Mouse (Mus musculus): Measurements from ENCODE around the gene Cntfr. TPM values are rescaled to one million over a fixed set of nuclear protein-coding genes. Genes with fewer than 3 reads are reported as not detected.
A peak's percentile ranks its signal among the peaks of the same experiment; 100 is the strongest.
"Not testable (repeated sequence)": the region's sequence is repeated elsewhere in the genome, so short reads cannot be mapped to it uniquely, and the experiment has no call there.

Gene Cntfr
- polyA plus RNA-seq (2015; fragmentation: Nextera tagmentation; extraction: Ambion mirVana): 5.1 and 6.4 TPM in 2 replicates

DNA sequence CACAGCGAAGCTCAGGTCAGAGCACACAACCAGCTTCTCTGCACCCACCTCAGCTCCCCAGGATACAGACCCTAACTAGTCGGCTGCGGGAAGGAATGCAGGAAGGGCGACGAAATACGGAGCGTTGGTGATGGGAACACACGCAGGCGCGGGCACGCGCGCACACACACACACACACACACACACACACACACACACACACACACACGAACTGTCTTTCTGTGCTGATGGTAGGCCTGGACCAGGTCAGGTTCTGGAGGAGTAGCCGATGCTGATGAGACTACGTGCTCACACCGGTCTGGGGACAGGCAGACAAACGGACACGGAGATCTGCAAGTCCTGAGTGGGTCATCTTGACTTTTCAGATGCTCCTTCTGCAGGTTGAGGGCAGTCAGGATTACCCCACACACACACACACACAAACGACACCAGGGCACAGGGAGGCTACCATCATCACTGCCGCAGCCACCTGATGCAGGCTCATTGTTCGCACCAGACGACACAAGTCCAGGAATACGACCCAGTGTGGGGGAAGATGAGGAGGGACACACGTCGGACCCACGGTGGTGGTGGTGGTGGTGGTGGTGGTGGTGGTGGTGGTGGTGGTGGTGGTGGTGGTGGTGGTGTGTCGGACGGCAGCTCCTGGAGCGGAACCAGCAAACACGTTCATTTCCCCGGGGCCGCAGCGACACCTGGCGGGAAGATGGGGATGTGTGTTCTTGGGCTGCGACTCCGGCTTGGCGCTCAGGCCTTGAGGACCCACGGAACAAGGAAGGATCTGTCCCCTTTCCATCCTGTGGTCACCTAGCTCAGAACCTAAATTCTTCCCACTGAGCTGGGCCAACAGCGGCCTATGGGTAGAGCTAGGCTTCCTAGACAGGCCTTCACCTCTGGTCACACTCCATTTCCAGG lies at the start of gene Cntfr:
Gene Cntfr (minus strand): TSS at position 160 of the 912 bp plus-strand sequence.
- WGBS: 9% methylated on average over 35 of the region's 40 CpGs
- not testable (repeated sequence) for H3K9ac ChIP-seq; H3K36me3 ChIP-seq; H3K27ac ChIP-seq; H3K4me3 ChIP-seq (replicated peaks); H3K27me3 ChIP-seq (replicated peaks); H3K9me3 ChIP-seq; ATAC-seq; H3K4me1 ChIP-seq (replicated peaks)
- H3K4me2 ChIP-seq (replicated peaks): peak within 1 kb of the TSS; percentile 36

DNA sequence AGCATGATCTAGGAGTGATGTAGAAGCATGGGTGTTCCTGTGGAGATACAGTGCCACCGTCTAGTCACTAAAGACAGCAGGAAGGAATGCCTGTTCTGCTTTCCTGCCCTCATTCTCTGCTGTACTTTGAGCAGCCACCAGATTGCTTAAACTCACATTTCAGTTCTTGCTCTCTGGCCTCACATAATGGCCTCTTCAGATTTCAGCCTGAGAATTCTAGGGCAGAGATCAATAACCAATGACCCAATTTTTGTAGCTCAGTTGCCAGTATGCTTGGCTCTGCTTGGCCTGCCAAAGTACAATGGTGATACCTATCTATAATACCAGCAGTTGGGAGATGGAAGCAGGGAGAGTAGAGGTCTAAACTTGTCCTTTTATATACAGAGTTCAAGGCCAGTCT lies 48.1 kb upstream of the Cntfr start:
- H3K4me2 ChIP-seq (replicated peaks): no peak overlapping the region

DNA sequence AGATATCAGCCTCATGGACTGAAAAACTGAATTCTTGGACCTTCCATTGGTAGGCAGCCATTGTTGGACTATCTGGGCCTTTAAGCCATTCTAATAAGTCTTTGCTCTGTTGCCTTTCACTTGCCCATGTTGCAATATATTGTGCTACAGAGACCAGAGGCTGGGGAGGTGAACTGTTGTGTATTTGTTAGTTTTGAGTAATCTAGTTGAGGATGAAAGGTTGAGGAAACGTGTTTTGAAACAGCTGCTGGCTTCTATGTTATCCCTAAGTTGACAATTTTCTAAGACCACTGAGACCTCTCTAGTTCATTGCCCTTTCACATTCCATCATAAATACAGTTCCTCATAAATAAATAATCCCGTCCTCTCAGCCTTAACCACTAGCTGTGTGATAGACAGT lies 47.2 kb upstream of the Cntfr start:
- no peak overlapping the region for H3K9ac ChIP-seq
- no peaks in the 10 kb centered on the region; the same call in 1 of the 2 replicates for H3K9me3 ChIP-seq
- 0 out of 2 replicates have a peak, but pooled peaks cover 3% of the 10 kb centered on the region for H3K36me3 ChIP-seq
- H3K4me3 ChIP-seq (replicated peaks): no peak overlapping the region
- no peak overlapping the region for H3K4me2 ChIP-seq (replicated peaks)
- ATAC-seq: no peak
- no peaks in the 10 kb centered on the region for H3K27me3 ChIP-seq (replicated peaks)
- peaks cover 13% of the 10 kb centered on the region for H3K4me1 ChIP-seq (replicated peaks)
- no peak overlapping the region for H3K27ac ChIP-seq
- 52% methylated on average over 2 of the region's 2 CpGs for WGBS

More for the DNA sequence above, 48.1 kb upstream of the Cntfr start:
- Histone ChIP-seq H3K27ac (no peak overlapping the region), H3K4me1 (replicated peaks) (peaks cover 4% of the 10 kb centered on the region), H3K36me3 (no peaks in the 10 kb centered on the region), H3K4me3 (replicated peaks) (no peak overlapping the region), H3K9ac (no peak overlapping the region), H3K27me3 (replicated peaks) (no peaks in the 10 kb centered on the region), H3K9me3 (no peaks in the 10 kb centered on the region; the same call in 1 of the 2 replicates)
- 76% methylated on average over 1 of the region's 1 CpGs for WGBS
- ATAC-seq: no peak

- Histone ChIP-seq H3K9me3 (no peaks in the 10 kb centered on the region), H3K4me3 (replicated peaks) (peak overlapping the region; percentile 81), H3K27ac (peak overlapping the region; percentile 87), H3K36me3 (0 out of 2 replicates have a peak, but pooled peaks cover 4% of the 10 kb centered on the region), H3K4me2 (replicated peaks) (peak overlapping the region; percentile 88), H3K9ac (peak overlapping the region; percentile 83), H3K4me1 (replicated peaks) (peaks cover 13% of the 10 kb centered on the region), H3K27me3 (replicated peaks) (no peaks in the 10 kb centered on the region)
- WGBS: under 1% methylated on average over 27 of the region's 27 CpGs
- peak; percentile 97 for ATAC-seq
Measured at GRCm38 (mm10) chr4:41741158-41741560, 44.3 kb upstream of the Cntfr start.

GRCm38 (mm10) chr4:41740380-41741157 lies 43.7 kb upstream of the Cntfr start:
- H3K4me1 ChIP-seq (replicated peaks): peaks cover 13% of the 10 kb centered on the region
- WGBS: under 1% methylated on average over 47 of the region's 48 CpGs
- H3K4me2 ChIP-seq (replicated peaks): peak overlapping the region; percentile 88
- peak overlapping the region; percentile 81 for H3K4me3 ChIP-seq (replicated peaks)
- peak overlapping the region; percentile 83 for H3K9ac ChIP-seq
- 0 out of 2 replicates have a peak, but pooled peaks cover 4% of the 10 kb centered on the region for H3K36me3 ChIP-seq
- peak; percentile 84 for ATAC-seq
- H3K27me3 ChIP-seq (replicated peaks): no peaks in the 10 kb centered on the region
- H3K27ac ChIP-seq: peak overlapping the region; percentile 87
- H3K9me3 ChIP-seq: no peaks in the 10 kb centered on the region

- H3K27me3 ChIP-seq (replicated peaks): no peaks in the 10 kb centered on the region
- no peak overlapping the region for H3K9ac ChIP-seq
- H3K4me3 ChIP-seq (replicated peaks): no peak overlapping the region
- 97% methylated on average over 13 of the region's 13 CpGs for WGBS
- H3K36me3 ChIP-seq: 0 out of 2 replicates have a peak, but pooled peaks cover 4% of the 10 kb centered on the region
- no peak overlapping the region for H3K27ac ChIP-seq
- no peaks in the 10 kb centered on the region for H3K9me3 ChIP-seq
- ATAC-seq: no peak
- H3K4me1 ChIP-seq (replicated peaks): peaks cover 13% of the 10 kb centered on the region
- peak overlapping the region; percentile 88; the same call in 1 of the 2 replicates for H3K4me2 ChIP-seq (replicated peaks)
Measured at GRCm38 (mm10) chr4:41739260-41739659, 42.4 kb upstream of the Cntfr start.

DNA sequence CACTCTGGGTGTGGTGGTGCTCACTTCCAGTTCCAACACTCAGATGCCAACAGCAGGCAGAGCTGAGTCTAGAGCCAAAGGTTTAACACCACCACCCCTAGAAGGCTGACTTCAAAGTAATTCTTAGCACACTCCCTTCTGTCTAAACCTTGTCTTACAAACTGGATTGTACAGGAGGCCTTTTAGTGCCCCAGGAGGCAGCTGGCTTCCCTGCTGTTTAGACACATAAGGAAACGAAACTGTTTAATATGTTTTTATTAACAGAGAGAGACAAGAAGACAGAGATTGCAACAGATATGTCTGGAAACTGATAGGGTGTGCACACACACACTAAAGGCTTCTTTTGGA lies 41.3 kb upstream of the Cntfr start:
- Histone ChIP-seq H3K4me2 (replicated peaks) (no peak overlapping the region), H3K27me3 (replicated peaks) (0 out of 2 replicates have a peak, but pooled peaks cover 2% of the 10 kb centered on the region), H3K4me1 (replicated peaks) (peaks cover 13% of the 10 kb centered on the region), H3K27ac (0 out of 2 replicates have a peak overlapping the region, but pooled peaks have one; percentile 17), H3K36me3 (0 out of 2 replicates have a peak, but pooled peaks cover 4% of the 10 kb centered on the region), H3K9me3 (no peaks in the 10 kb centered on the region), H3K4me3 (replicated peaks) (no peak overlapping the region), H3K9ac (no peak overlapping the region)
- ATAC-seq: no peak
- WGBS: 59% methylated on average over 1 of the region's 1 CpGs

DNA sequence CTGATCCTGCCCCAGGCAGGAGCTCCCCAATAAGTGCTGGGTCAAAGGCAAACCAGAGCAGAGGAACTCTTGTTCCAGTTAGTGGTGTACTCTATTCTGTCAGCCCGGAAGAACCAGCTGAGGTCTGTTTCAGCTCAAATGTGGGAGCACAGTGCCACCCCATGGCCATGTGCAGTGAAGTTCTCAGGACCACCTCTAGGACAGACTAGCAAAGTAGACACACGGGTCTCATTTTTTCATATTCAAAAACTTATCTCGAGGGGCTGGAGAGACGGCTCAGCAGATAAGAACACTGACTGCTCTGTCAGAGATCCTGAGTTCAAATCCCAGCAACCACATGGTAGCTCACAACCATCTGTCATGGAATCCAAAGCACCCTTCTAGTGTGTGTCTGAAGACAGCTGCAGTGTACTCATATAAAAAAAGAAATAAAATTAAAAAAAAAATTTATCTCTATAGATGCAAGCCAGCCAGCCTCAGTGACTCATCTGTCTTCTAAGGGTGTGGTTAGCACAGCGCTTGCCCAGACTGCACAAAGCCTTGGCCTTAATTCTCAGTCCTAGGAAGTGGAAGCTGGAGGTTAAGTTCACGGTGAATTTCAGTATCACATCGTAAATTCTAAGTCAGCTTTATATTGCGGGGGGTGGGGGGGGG lies 40.8 kb upstream of the Cntfr start:
- no peak for ATAC-seq

DNA sequence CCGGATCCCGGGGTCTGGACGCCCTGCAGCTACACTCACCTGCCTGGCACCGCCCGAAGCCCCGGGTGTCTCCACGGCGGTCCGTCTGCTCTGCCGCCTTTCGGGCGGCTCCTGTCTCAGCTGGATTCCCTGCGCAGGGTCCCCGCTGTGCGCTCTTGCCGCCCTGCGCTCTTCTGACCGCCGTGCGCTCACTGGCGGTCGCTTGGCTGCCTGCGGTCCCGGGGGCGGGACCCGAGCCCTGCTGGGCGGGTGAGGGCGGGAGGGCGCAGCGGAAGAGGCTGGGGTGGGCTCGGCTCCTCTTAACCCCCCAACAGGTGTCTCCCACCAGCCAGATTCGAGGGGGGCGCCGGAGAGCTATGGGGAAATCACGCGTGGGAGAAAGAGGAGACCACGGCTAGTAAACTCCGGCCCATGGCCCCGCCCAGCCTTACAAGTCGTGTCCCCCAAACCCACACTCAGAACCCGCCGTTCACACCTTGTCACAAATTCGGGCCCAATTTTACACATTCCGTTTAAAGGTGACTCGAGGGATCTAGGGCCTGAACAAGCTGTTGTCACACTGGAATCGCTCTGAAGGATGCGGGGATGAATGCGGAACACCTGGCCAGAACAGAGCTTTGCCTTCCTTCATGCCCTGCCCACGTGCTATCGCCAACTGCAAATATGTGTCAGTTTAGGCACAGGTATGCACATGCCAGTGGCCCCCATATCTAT lies 34.3 kb upstream of the Cntfr start, which contains the start of gene Arid3c:
Gene Arid3c (minus strand): TSS at position 91 of the 714 bp plus-strand sequence.
- peak; percentile 59; the same call in 1 of the 2 replicates for ATAC-seq
- H3K9ac ChIP-seq: 0 out of 2 replicates have a peak within 1 kb of the TSS, but pooled peaks have one; percentile 2
- WGBS: 1% methylated on average over 50 of the region's 50 CpGs

More for the DNA sequence above, 40.8 kb upstream of the Cntfr start:
- Histone ChIP-seq H3K4me3 (replicated peaks) (no peak overlapping the region), H3K4me1 (replicated peaks) (peaks cover 13% of the 10 kb centered on the region), H3K9me3 (no peaks in the 10 kb centered on the region), H3K27ac (0 out of 2 replicates have a peak overlapping the region, but pooled peaks have one; percentile 17), H3K27me3 (replicated peaks) (peaks cover 6% of the 10 kb centered on the region), H3K36me3 (0 out of 2 replicates have a peak, but pooled peaks cover 4% of the 10 kb centered on the region), H3K9ac (no peak overlapping the region), H3K4me2 (replicated peaks) (no peak overlapping the region)
- WGBS: 30% methylated on average over 8 of the region's 8 CpGs

DNA sequence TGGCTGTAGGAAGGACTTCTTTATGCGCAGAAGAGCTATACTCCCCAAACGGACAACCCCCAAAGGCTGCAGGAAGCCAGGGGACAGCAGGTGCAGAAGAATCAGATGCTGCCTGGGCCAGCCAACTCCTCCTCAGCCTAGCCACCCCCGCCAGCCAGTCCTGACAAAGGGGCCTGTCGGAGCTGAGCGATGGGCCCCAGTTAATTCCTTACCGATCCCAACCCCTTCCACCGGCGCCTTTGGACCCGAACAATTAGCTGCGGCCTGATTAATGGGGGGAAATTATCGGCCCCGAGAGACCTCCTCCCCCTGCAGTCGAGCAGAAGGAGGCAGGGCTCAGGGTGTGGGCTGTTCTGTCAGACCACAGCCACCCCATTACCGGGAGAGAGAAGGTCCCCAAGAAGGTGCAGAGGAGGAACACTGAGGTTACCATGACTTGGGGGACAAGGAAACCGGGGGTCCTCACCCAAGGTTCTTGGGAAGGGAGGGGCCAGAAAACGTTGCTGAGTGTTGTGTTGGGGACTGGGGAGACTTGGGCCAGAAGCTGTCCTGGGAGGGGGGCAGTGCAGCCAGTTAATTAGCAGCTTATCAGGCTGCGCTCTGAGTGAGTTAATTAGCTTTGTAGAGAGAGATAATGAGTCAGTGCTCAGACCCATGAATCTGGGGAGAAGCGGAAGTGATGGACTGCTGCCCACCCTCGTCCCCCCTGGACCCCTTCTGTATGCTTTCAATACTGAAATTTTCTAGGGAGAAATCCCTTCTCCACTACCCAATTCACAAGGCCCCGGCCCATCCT lies 30.1 kb upstream of the Cntfr start:
- Histone ChIP-seq H3K36me3 (no peaks in the 10 kb centered on the region), H3K27me3 (replicated peaks) (peaks cover 76% of the 10 kb centered on the region), H3K9me3 (no peaks in the 10 kb centered on the region), H3K4me1 (replicated peaks) (peaks cover 13% of the 10 kb centered on the region), H3K4me3 (replicated peaks) (no peak overlapping the region), H3K9ac (no peak overlapping the region), H3K4me2 (replicated peaks) (no peak overlapping the region), H3K27ac (no peak overlapping the region)
- ATAC-seq: no peak
- 14% methylated on average over 20 of the region's 20 CpGs for whole genome bisulfite sequencing

More for the DNA sequence above, 34.3 kb upstream of the Cntfr start, which contains the start of gene Arid3c:
- Histone ChIP-seq H3K27me3 (replicated peaks) (peaks cover 62% of the 10 kb centered on the region), H3K36me3 (no peaks in the 10 kb centered on the region), H3K4me1 (replicated peaks) (peaks cover 8% of the 10 kb centered on the region), H3K4me2 (replicated peaks) (peak within 1 kb of the TSS; percentile 69), H3K27ac (no peak within 1 kb of the TSS), H3K9me3 (no peaks in the 10 kb centered on the region), H3K4me3 (replicated peaks) (peak within 1 kb of the TSS; percentile 33)

All from intestine, embryonic 15.5 days (tissue).